Mouse (Mus musculus) neural tube, embryonic 11.5 days (tissue): ENCODE results near the gene Adgrf1. TPM values are rescaled to one million over a fixed set of nuclear protein-coding genes. Genes with fewer than 3 reads are reported as not detected.
"Not testable (repeated sequence)": the region's sequence is repeated elsewhere in the genome, so short reads cannot be mapped to it uniquely, and the experiment has no call there.

Experiments used
- ATAC-seq: fragments of 200-750 bp; cut with Nextera tagmentation; 2 replicates; pipeline ENCODE4 v1.8.0; 2017; ENCODE audit warnings: moderate number of reproducible peaks, mild to moderate bottlenecking, moderate TSS enrichment, moderate library complexity; ENCODE audit not compliant: insufficient read depth, low FRiP score, low TSS enrichment
- DNase-seq: peaks from one replicate; pipeline ENCODE4 v3.0.0-alpha.2; 2015; ENCODE audit warnings: low spot score
- H3K27ac ChIP-seq: fragments of 300-500 bp; sonication (generic); 2 replicates; pipeline ENCODE4 v1.5.1; 2014; ENCODE audit warnings: low read depth, mild to moderate bottlenecking, low read length
- H3K27me3 ChIP-seq: fragments of 300-500 bp; sonication (generic); 2 replicates; pipeline ENCODE4 v1.6.1; 2014; ENCODE audit warnings: mild to moderate bottlenecking, low read length, mixed read lengths; ENCODE audit not compliant: control insufficient read depth, insufficient read depth
- H3K36me3 ChIP-seq: fragments of 300-500 bp; sonication (generic); 2 replicates; pipeline ENCODE4 v1.6.1; 2014; ENCODE audit warnings: mild to moderate bottlenecking, low read length, moderate library complexity, mixed read lengths; ENCODE audit not compliant: control insufficient read depth, insufficient read depth
- H3K4me1 ChIP-seq: fragments of 300-500 bp; sonication (generic); 2 replicates; pipeline ENCODE4 v1.6.1; 2014; ENCODE audit warnings: low read length, mixed read lengths; ENCODE audit not compliant: control insufficient read depth, insufficient read depth
- H3K4me2 ChIP-seq: fragments of 300-500 bp; sonication (generic); 2 replicates; pipeline ENCODE4 v1.6.1; 2014; ENCODE audit warnings: low read depth, mild to moderate bottlenecking, moderate library complexity
- H3K4me3 ChIP-seq: fragments of 300-500 bp; sonication (generic); 2 replicates; pipeline ENCODE4 v1.5.1; 2014; ENCODE audit warnings: low read depth, low read length
- H3K9ac ChIP-seq: fragments of 300-500 bp; sonication (generic); 2 replicates; pipeline ENCODE4 v1.6.1; 2014; ENCODE audit warnings: mild to moderate bottlenecking, low read length
- H3K9me3 ChIP-seq: fragments of 300-500 bp; sonication (generic); 2 replicates; pipeline ENCODE4 v1.6.1; 2016; ENCODE audit warnings: low read length; ENCODE audit not compliant: control insufficient read depth
- WGBS: fragments of 180-500 bp; shearing (Covaris S2); extraction: QIAGEN DNeasy Blood & Tissue Kit; methylation state at CpG from one replicate; pipeline ENCODE4 v1.1.7; 2014; 5-methylcytosine and 5-hydroxymethylcytosine counted together
- polyA plus RNA-seq: library from polyadenylated mRNA; unstranded; fragments of >200 nt; fragmentation: Nextera tagmentation; extraction: Ambion mirVana; gene quantifications from 2 replicates; pipeline ENCODE4 v1.2.1, GENCODE M21; 2014

Adgrf1 gene
- polyA plus RNA-seq, 1 experiment from 2014 or later, result not detected

DNA sequence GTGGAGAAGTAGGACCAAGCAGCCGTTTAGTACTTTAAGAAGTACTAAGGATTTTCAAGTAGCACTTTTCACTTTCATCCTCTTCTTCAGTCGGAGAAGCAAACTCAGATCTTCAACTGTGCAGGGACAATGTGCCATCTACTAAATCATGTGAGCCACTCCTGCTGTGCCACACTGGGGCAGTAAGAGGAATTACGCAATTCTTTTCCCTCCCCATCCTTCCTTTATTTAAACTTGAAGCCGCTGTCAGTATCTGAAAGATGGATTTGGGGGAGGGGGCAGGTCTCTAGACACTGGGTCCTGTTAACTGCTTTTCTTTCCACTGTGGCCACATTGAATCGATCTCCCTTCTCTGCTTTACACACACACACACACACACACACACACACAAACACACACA is 62.6 kb downstream of the Adgrf1 start:
- DNase-seq (no peak), ATAC-seq (no peak)
- Histone ChIP-seq H3K27me3 (no peaks in the 10 kb centered on the region), H3K36me3 (no peaks in the 10 kb centered on the region), H3K9me3 (no peaks in the 10 kb centered on the region), H3K4me1 (0 out of 2 replicates have a peak, but pooled peaks cover 3% of the 10 kb centered on the region), H3K9ac (no peak overlapping the region), H3K4me2 (no peak overlapping the region), H3K27ac (no peak overlapping the region), H3K4me3 (no peak overlapping the region)
- 41% methylated on average over 5 of the region's 5 CpGs for WGBS

GRCm38 (mm10) chr17:43334074-43334473 is 63.9 kb downstream of the Adgrf1 start:
- Histone ChIP-seq H3K4me2 (no peak overlapping the region), H3K9ac (no peak overlapping the region), H3K4me3 (no peak overlapping the region), H3K4me1 (0 out of 2 replicates have a peak, but pooled peaks cover 3% of the 10 kb centered on the region), H3K27ac (no peak overlapping the region), H3K9me3 (no peaks in the 10 kb centered on the region), H3K36me3 (no peaks in the 10 kb centered on the region), H3K27me3 (no peaks in the 10 kb centered on the region)
- no peak for DNase-seq
- no peak for ATAC-seq
- 53% methylated on average over 9 of the region's 9 CpGs for WGBS

DNA sequence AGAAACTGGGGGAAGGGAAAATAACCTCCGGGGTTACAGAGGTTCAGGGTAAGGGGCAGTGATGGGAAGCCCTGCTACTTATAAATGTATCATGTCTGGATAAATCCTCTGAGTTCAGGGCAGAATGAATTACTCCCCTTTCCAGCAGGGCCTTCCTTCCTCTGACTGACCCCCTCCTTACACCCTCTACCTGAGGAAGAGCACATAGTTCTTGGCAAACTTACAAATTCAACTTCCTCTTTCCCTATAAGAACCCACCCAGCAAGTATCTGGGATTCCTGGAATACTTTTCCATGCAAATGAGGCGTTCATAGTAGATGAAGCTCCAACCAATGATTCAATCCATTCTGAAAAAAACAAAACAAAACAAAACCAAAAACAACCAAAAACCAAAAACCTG is 67.5 kb downstream of the Adgrf1 start:
- H3K9ac ChIP-seq, result no peak overlapping the region
- no peak overlapping the region for H3K4me2 ChIP-seq
- no peaks in the 10 kb centered on the region for H3K9me3 ChIP-seq
- ATAC-seq (no peak), DNase-seq (no peak)
- no peak overlapping the region for H3K4me3 ChIP-seq
- 0 out of 2 replicates have a peak, but pooled peaks cover 2% of the 10 kb centered on the region for H3K4me1 ChIP-seq
- H3K36me3 ChIP-seq, result no peaks in the 10 kb centered on the region
- no peaks in the 10 kb centered on the region for H3K27me3 ChIP-seq
- H3K27ac ChIP-seq, result no peak overlapping the region
- WGBS, result 80% methylated on average over 2 of the region's 2 CpGs

DNA sequence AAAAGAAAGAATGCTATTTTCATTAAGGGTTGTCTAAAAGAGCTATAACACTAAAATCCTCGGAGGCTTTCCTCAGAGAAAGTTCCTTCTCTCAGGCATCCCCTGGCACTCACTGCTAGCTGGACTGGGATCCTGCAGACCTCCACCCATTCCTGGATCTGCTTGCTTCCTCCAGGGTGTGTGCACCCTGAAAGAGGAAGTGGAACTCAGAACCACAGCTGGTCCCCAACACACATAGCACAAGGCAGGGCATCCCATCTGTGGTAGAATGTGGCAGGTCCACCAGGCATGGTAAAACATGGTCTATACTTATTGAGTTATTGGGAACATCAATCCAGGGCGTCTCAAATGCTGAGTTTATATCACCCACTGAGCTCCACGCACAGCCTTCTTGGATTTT is 68.2 kb downstream of the Adgrf1 start:
- H3K4me3 ChIP-seq, result no peak overlapping the region
- H3K4me2 ChIP-seq, result no peak overlapping the region
- H3K4me1 ChIP-seq, result no peaks in the 10 kb centered on the region
- H3K9ac ChIP-seq, result no peak overlapping the region
- no peaks in the 10 kb centered on the region for H3K27me3 ChIP-seq
- no peaks in the 10 kb centered on the region for H3K36me3 ChIP-seq
- ATAC-seq (no peak), DNase-seq (no peak)
- no peaks in the 10 kb centered on the region for H3K9me3 ChIP-seq
- no peak overlapping the region for H3K27ac ChIP-seq
- whole genome bisulfite sequencing, result 88% methylated on average over 3 of the region's 3 CpGs

- ATAC-seq, H3K4me3 ChIP-seq, H3K4me2 ChIP-seq, H3K4me1 ChIP-seq, H3K27ac ChIP-seq, H3K9ac ChIP-seq, H3K36me3 ChIP-seq, DNase-seq, H3K27me3 ChIP-seq, H3K9me3 ChIP-seq: not testable (repeated sequence)
- WGBS, result 87% methylated on average over 2 of the region's 2 CpGs
These were observed 76.4 kb downstream of the Adgrf1 start for GRCm38 (mm10) chr17:43346499-43346898.

- no peak for ATAC-seq
- no peak overlapping the region for H3K4me2 ChIP-seq
These were observed 87.9 kb downstream of the Adgrf1 start for GRCm38 (mm10) chr17:43357902-43358539.

GRCm38 (mm10) chr17:43359826-43360619 is 89.9 kb downstream of the Adgrf1 start, which contains the start of gene Adgrf5:
Gene Adgrf5, plus strand, starts transcription at chr17:43360451.
- Histone ChIP-seq H3K36me3 (no peaks in the 10 kb centered on the region), H3K4me3 (0 out of 2 replicates have a peak within 1 kb of the TSS, but pooled peaks have one; percentile 1), H3K4me1 (no peaks in the 10 kb centered on the region), H3K27me3 (no peaks in the 10 kb centered on the region), H3K9ac (no peak within 1 kb of the TSS), H3K27ac (no peak within 1 kb of the TSS), H3K9me3 (no peaks in the 10 kb centered on the region), H3K4me2 (no peak within 1 kb of the TSS)
- no peak for DNase-seq
- WGBS, result 58% methylated on average over 16 of the region's 16 CpGs
- no peak for ATAC-seq

More at GRCm38 (mm10) chr17:43357902-43358539, 87.9 kb downstream of the Adgrf1 start:
- H3K36me3 ChIP-seq, result no peaks in the 10 kb centered on the region
- no peaks in the 10 kb centered on the region for H3K9me3 ChIP-seq
- 13% methylated on average over 9 of the region's 9 CpGs for WGBS
- H3K27me3 ChIP-seq, result no peaks in the 10 kb centered on the region
- no peak for DNase-seq
- no peaks in the 10 kb centered on the region for H3K4me1 ChIP-seq
- no peak overlapping the region for H3K9ac ChIP-seq
- no peak overlapping the region for H3K27ac ChIP-seq
- no peak overlapping the region for H3K4me3 ChIP-seq

- H3K4me2 ChIP-seq, result no peak overlapping the region
- no peaks in the 10 kb centered on the region for H3K27me3 ChIP-seq
- no peaks in the 10 kb centered on the region for H3K9me3 ChIP-seq
- no peak overlapping the region for H3K9ac ChIP-seq
- H3K4me3 ChIP-seq, result no peak overlapping the region
- ATAC-seq, result no peak
- no peaks in the 10 kb centered on the region for H3K36me3 ChIP-seq
- H3K4me1 ChIP-seq, result no peaks in the 10 kb centered on the region
- DNase-seq, result no peak
- 78% methylated on average over 11 of the region's 11 CpGs for WGBS
- no peak overlapping the region for H3K27ac ChIP-seq
These were observed 90.9 kb downstream of the Adgrf1 start for GRCm38 (mm10) chr17:43361021-43361420.

DNA sequence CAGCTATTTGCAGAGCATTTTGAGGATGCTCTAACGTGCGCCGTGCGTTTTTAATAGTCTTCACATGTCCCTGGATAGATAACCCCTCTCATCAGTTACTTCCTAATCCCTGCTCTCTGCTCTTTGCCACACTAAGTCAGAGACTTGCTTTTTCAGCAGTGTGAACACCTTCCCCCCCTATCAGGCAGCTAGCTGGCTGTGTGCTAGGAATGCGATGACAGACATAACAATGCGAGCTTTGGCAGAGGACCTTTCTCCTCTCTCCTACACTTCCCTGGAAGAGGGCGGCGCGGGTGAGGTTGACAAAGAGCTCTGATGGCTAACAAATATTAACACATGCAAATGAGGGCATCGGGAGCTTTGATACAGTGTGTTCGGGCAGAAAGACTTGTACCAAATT is 92.2 kb downstream of the Adgrf1 start:
- DNase-seq, result no peak
- no peaks in the 10 kb centered on the region for H3K4me1 ChIP-seq
- WGBS, result 69% methylated on average over 11 of the region's 11 CpGs
- no peak overlapping the region for H3K4me2 ChIP-seq
- H3K4me3 ChIP-seq, result no peak overlapping the region
- no peaks in the 10 kb centered on the region for H3K27me3 ChIP-seq
- ATAC-seq, result no peak
- H3K9me3 ChIP-seq, result no peaks in the 10 kb centered on the region
- no peak overlapping the region for H3K27ac ChIP-seq
- H3K9ac ChIP-seq, result no peak overlapping the region
- no peaks in the 10 kb centered on the region for H3K36me3 ChIP-seq
